Mouse (Mus musculus): Measurements from ENCODE around the gene Exoc3l2. TPM values are rescaled to one million over a fixed set of nuclear protein-coding genes. Genes with fewer than 3 reads are reported as not detected.
"Not testable (repeated sequence)": the region's sequence is repeated elsewhere in the genome, so short reads cannot be mapped to it uniquely, and the experiment has no call there.

Gene Exoc3l2
- polyA plus RNA-seq, 1 experiment = 41.6 TPM

DNA sequence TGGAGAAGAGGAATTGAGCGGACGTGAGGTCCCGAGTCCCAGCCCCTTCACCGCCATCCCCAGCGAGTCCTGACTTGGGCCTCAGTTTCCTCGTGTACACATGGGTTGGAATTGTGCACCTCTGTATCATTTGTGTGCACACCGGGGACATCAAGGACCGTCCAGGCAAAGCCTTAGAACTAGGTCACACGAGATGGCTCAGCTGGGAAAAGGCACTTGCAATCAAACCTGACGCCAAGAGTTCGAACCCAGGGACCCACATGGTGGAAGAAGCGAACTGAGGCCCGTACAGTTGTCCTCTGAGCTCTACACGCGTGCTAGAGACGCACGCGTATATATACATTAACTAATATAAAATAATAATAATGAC, 44.5 kb downstream of the Exoc3l2 start:
- no peak for DNase-seq
- H3K27ac ChIP-seq (ENCODE audit: insufficient read depth, low read depth, low read length) = no peak overlapping the region
- WGBS = 7% methylated on average over 18 of the region's 18 CpGs

DNA sequence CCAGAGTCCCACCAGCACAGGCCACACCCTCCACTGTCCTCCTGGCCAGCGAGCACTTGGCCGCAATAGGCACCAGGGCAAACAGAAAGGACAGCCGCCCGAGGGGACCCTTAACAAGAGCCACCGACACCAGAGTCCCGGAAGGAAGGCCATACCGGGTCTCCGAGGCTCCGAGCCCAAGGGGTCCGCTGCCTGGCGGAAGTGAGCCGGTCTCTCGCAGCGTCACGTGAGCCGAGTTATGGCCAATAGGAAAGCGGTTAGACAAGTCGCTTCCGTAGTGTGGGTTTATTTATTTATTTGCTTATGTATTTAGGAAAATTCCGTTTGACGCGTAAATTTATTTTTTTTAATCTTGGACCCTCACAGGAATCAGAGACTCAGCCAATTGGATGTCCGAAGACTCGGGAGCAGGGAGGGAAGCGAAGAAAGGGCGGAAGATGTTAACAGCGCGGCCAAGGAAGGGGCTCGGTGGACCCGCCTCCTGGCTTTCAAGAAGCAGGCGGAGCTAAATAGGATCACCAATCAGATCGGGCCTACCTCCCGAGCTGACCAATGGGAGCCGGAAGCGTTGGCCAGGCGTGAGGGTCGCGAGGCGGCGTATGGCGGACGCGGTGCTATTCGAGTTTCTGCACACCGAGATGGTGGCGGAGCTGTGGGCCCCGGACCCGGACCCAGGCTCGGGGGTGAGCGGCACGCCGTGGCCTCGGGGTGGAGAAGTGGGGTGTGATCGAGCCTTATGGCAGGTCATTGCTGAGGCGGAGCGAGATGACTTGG, 45.2 kb downstream of the Exoc3l2 start, which contains the start of the genes Bloc1s3 and Trappc6a:
Gene Bloc1s3, minus strand, starts transcription at position 218 of the 774 bp plus-strand sequence.
Gene Trappc6a, plus strand, starts transcription at position 246 of the 774 bp plus-strand sequence.
- 0 out of 2 replicates have a peak, but pooled peaks cover 3% of the 10 kb centered on the region for H3K4me1 ChIP-seq (ENCODE audit: control insufficient read depth, insufficient read depth, low read length)

More for the DNA sequence above, 44.5 kb downstream of the Exoc3l2 start:
- Histone ChIP-seq H3K4me3 (ENCODE audit: insufficient read depth, low read depth, low read length) (peak overlapping the region; percentile 79), H3K27me3 (replicated peaks; ENCODE audit: control insufficient read depth, insufficient read depth, low read length) (no peaks in the 10 kb centered on the region), H3K4me1 (ENCODE audit: control insufficient read depth, insufficient read depth, low read length) (0 out of 2 replicates have a peak, but pooled peaks cover 3% of the 10 kb centered on the region), H3K36me3 (ENCODE audit: control insufficient read depth, insufficient read depth, low read length) (no peaks in the 10 kb centered on the region)
- no peak for TF ChIP-seq POLR2A (IDR thresholded peaks at IDR 0.05; ENCODE audit: low read depth, low read length)
- TF ChIP-seq CTCF (conservative IDR thresholded peaks at IDR 0.05; ENCODE audit: insufficient read depth, insufficient read length, low read depth, low read length) = no peak

DNA sequence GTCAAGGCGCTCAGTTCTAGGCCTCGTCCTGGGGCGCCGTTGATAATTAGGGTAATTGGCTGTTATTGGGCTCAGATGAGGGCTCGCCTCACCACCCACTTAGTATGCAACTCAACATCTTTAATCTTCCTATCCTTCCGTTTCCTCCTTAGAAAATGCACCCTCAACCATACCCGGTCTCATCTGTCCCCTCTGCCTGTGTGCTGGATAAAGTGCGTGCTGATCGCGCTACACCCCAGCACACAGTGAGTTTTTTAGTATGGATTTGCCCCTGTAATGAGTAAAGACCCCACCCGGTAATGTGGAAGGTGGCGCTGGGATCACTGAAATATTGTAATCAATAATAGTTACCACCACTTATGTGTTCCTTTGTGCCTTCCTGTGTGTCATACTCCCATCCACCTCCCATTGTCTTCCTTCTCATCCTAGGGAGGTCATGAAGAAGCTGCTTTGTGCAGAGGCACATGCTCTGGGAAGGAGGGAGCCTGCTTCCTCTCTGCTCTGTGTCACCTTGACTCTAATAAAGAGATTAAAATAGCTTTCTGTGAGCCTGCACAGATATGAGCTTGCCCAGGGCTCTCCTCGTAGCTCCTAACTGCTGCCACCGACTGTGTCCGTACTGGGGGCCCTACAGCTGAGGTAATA, 45.9 kb downstream of the Exoc3l2 start:
- Histone ChIP-seq H3K27me3 (replicated peaks; ENCODE audit: control insufficient read depth, insufficient read depth, low read length) (no peaks in the 10 kb centered on the region), H3K4me1 (ENCODE audit: control insufficient read depth, insufficient read depth, low read length) (0 out of 2 replicates have a peak, but pooled peaks cover 3% of the 10 kb centered on the region), H3K4me3 (ENCODE audit: insufficient read depth, low read depth, low read length) (peak overlapping the region; percentile 79), H3K27ac (ENCODE audit: insufficient read depth, low read depth, low read length) (0 out of 2 replicates have a peak overlapping the region, but pooled peaks have one; percentile 17), H3K36me3 (ENCODE audit: control insufficient read depth, insufficient read depth, low read length) (no peaks in the 10 kb centered on the region)
- TF ChIP-seq POLR2A (IDR thresholded peaks at IDR 0.05; ENCODE audit: low read depth, low read length) (no peak), CTCF (conservative IDR thresholded peaks at IDR 0.05; ENCODE audit: insufficient read depth, insufficient read length, low read depth, low read length) (no peak)
- DNase-seq = no peak
- 8% methylated on average over 15 of the region's 15 CpGs for WGBS

More for the DNA sequence above, 45.2 kb downstream of the Exoc3l2 start, which contains the start of the genes Bloc1s3 and Trappc6a:
- Histone ChIP-seq H3K4me3 (ENCODE audit: insufficient read depth, low read depth, low read length) (peak within 1 kb of the TSS; percentile 79), H3K27ac (ENCODE audit: insufficient read depth, low read depth, low read length) (peak within 1 kb of the TSS; percentile 54), H3K36me3 (ENCODE audit: control insufficient read depth, insufficient read depth, low read length) (no peaks in the 10 kb centered on the region), H3K27me3 (replicated peaks; ENCODE audit: control insufficient read depth, insufficient read depth, low read length) (no peaks in the 10 kb centered on the region)
- TF ChIP-seq CTCF (conservative IDR thresholded peaks at IDR 0.05; ENCODE audit: insufficient read depth, insufficient read length, low read depth, low read length) = no peak
- TF ChIP-seq POLR2A (IDR thresholded peaks at IDR 0.05; ENCODE audit: low read depth, low read length) = no peak
- WGBS = under 1% methylated on average over 56 of the region's 56 CpGs
- DNase-seq = peak; percentile 97

DNA sequence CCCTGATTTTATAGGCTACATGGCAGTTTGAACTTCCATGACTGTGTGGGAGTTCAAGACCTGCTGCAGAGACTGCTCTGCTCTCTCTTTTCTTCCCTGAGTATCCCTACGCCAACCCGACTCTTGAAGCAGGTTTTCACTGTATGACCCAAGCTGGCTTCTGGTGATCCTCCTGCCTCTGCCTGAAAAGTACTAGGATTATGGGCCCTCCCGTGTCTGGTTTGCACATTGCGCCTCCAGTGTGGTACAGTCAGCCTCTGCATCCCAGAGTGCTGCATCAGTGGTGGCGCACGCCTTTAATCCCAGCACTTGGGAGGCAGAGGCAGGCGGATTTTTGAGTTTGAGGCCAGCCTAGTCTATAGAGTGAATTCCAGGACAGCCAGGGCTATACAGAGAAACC, 46.7 kb downstream of the Exoc3l2 start:
- Histone ChIP-seq H3K4me3 (ENCODE audit: insufficient read depth, low read depth, low read length) (no peak overlapping the region), H3K4me1 (ENCODE audit: control insufficient read depth, insufficient read depth, low read length) (0 out of 2 replicates have a peak, but pooled peaks cover 3% of the 10 kb centered on the region), H3K36me3 (ENCODE audit: control insufficient read depth, insufficient read depth, low read length) (no peaks in the 10 kb centered on the region), H3K27ac (ENCODE audit: insufficient read depth, low read depth, low read length) (no peak overlapping the region), H3K27me3 (replicated peaks; ENCODE audit: control insufficient read depth, insufficient read depth, low read length) (no peaks in the 10 kb centered on the region)
- 89% methylated on average over 7 of the region's 7 CpGs for WGBS
- DNase-seq = no peak
- no peak for TF ChIP-seq POLR2A (IDR thresholded peaks at IDR 0.05; ENCODE audit: low read depth, low read length)
- no peak for TF ChIP-seq CTCF (conservative IDR thresholded peaks at IDR 0.05; ENCODE audit: insufficient read depth, insufficient read length, low read depth, low read length)

DNA sequence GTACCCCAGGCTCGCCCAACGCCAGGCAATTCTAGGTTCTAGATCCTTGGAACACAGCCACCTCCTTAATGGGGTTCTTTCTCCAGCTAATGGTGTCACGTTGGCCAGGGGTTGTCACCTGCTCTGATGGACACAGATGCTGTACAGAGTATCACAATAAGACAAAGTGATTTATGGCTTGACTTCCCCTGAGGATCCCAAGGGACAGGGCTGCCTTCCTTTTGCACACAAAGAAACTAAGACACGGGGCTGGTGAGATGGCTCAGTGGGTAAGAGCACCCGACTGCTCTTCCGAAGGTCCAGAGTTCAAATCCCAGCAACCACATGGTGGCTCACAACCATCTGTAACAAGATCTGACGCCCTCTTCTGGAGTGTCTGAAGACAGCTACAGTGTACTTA, 48.8 kb downstream of the Exoc3l2 start:
- WGBS = 74% methylated on average over 7 of the region's 7 CpGs
- H3K27me3 ChIP-seq (replicated peaks; ENCODE audit: control insufficient read depth, insufficient read depth, low read length); H3K4me1 ChIP-seq (ENCODE audit: control insufficient read depth, insufficient read depth, low read length); H3K27ac ChIP-seq (ENCODE audit: insufficient read depth, low read depth, low read length); DNase-seq; H3K36me3 ChIP-seq (ENCODE audit: control insufficient read depth, insufficient read depth, low read length); H3K4me3 ChIP-seq (ENCODE audit: insufficient read depth, low read depth, low read length): not testable (repeated sequence)

DNA sequence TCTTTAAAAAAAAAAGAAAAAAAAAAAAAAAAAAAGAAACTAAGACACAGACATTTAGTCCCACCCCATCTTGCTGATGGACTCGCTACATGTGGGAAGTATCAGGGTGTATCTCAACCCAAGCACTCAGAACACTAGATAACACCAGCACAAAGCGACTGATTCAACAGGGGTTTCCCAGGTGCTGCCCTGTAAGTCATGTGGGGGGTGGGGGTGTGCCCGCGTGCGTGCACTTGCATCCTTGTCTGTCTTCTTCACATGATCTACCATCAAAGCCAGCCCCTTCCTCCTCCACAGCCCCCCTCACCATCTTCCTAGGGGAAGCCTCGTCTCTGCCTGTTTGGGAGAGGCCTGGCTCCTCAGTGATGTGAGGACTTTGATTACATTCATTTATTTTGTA, 49.2 kb downstream of the Exoc3l2 start:
- no peak for DNase-seq
- 86% methylated on average over 6 of the region's 6 CpGs for WGBS
- H3K27me3 ChIP-seq (replicated peaks; ENCODE audit: control insufficient read depth, insufficient read depth, low read length) = no peaks in the 10 kb centered on the region
- H3K27ac ChIP-seq (ENCODE audit: insufficient read depth, low read depth, low read length) = no peak overlapping the region
- H3K4me3 ChIP-seq (ENCODE audit: insufficient read depth, low read depth, low read length) = no peak overlapping the region
- H3K4me1 ChIP-seq (ENCODE audit: control insufficient read depth, insufficient read depth, low read length) = 0 out of 2 replicates have a peak, but pooled peaks cover 3% of the 10 kb centered on the region
- H3K36me3 ChIP-seq (ENCODE audit: control insufficient read depth, insufficient read depth, low read length) = no peaks in the 10 kb centered on the region
- TF ChIP-seq CTCF (conservative IDR thresholded peaks at IDR 0.05; ENCODE audit: insufficient read depth, insufficient read length, low read depth, low read length) (no peak), POLR2A (IDR thresholded peaks at IDR 0.05; ENCODE audit: low read depth, low read length) (no peak)

All from kidney, adult 2 months (tissue).